Mouse (Mus musculus) adrenal gland, adult 8-10 months (tissue): ENCODE measurements around the gene Bcl2l10. TPM values are rescaled to one million over a fixed set of nuclear protein-coding genes. Genes with fewer than 3 reads are reported as not detected.

Source experiments
- DNase-seq: peaks from one replicate; pipeline ENCODE4 v3.0.0; 2022
- total RNA-seq, 4 experiments: library from RNA; stranded (reverse); gene quantifications; 2 replicates each; pipeline ENCODE4 v1.2.4; 2022

The Bcl2l10 gene
- under 1 TPM in 2 of 4 experiments, not detected in 2; 0.41 to 0.97 TPM for total RNA-seq

GRCm38 (mm10) chr9:75347458-75347857, at the start of gene Bcl2l10:
Gene Bcl2l10 (plus strand): TSS chr9:75347758.
- no peak for DNase-seq

GRCm38 (mm10) chr9:75299342-75299741, 48.2 kb upstream of the Bcl2l10 start:
- no peak for DNase-seq

DNA sequence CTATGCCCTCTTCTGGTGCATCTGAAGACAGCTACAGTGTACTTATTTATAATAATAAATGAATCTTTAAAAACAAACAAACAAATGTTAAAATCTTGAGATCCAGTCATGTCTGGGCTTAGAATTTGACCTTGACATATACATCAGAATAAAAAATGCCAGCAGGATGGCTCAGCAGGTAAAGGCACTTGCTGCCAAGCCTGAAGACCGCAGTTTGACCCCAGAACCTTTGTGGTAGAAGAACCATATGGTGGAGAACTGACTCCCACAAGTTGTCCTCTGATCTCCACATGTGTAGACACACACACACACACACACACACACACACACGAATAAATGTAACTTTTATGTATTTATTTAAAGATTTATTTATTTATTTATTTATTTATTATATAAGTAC, 44.5 kb upstream of the Bcl2l10 start:
- no peak for DNase-seq

DNA sequence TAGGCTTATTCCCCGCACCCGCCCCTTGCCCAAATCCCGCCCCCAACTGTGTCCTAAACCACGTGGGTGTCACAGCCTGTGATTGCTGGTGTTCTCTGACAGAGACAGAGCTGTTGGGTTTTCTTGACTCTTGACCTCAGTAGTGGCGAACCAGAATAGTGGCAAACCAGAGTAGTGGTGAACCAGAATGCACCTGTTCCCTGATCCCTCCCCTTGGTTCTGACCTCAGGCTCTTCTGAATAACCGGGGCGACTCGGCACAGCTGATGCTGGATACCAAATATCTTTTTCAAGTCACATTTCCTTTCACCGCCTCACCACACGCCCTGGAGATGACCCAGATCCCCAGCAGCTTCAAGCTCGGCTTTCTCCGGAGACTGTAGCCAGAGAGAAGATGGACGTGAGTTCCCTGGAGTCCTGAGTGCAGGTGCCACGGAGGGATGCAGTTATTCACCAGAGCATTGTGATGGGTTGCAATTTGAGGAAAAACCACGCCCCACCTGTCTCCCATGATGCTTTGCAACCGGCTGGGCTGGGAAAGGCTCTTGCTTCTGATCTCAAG, 43.8 kb upstream of the Bcl2l10 start:
- DNase-seq: no peak

- DNase-seq: no peak
These were observed 43.3 kb upstream of the Bcl2l10 start for GRCm38 (mm10) chr9:75304286-75304685.

DNA sequence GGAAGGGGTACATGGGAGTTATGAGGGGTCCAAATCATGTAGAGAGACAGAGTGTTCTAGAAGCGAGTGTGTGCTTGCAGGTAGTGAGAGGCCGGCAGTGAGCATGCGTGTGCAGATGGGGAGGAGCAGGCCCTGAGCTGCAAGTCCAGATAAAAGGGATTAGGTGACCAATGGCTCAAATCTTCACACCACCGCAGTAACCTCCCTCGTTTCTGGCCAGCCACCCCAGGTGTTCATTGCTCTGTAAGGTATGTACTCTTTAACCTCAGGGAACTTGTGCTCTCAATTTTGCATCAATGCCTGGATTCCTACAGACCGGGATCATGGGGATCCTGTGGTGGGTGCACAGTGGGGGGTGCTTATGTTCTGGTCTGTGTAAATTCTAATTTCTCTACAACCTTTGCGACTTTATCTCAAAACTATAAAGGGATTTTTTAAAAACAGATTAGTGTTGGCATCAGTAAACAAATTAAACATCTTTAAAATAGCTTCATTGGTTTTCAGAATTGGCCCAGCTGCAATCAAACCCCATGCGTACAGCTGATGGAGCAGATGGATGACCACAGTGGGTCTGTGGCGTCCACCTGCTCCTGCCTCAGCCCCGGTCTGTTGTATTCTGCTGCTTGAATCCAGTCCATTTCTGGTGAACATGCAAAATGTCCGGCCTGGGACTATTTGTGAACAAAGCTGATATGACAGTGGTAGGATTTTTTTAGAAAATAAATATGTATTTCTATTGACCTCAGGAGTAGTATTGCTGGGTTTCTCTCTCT, 41.2 kb upstream of the Bcl2l10 start, which contains the start of gene Gnb5:
TSS of gene Gnb5 (plus strand) at position 163 of the 773 bp plus-strand sequence.
- no peak for DNase-seq

DNA sequence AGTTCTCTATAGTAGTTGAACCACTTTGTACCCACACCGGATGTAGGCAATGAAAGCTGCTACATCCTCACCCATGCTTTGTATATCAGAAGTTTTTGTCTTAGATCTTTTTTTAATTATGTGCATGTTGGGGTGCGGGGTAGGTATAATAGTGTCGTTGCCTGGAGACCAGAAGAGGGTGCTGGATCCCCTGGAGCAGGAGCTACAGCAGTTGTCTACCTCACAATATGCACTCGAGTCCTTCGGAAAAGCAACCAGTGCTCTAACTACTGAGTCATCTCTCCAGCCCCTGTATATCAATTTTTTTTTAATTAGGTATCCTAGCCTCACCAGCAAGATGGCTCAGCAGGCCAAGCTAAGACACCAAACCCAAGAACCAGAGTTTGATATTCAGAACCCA, 40.5 kb upstream of the Bcl2l10 start:
- DNase-seq: no peak

DNA sequence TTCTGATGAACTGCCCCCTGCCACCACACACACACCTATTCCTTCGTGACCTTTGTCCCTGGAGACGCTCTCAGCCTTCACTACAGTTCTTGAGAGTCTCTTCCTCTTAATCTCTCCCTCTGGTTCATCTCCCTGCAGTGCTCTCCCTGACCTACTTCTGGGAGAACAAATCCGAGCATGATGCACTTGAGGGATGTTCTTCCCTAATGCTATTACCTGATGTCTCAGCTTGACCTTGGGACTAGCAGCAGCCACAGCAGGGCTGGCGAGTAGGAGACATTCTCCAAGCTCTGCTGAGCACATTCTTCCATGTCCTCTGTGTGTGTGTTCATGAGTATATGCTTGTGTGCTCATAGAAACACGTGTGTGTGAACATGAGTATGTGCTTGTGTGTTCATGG, 38.9 kb upstream of the Bcl2l10 start:
- no peak for DNase-seq

DNA sequence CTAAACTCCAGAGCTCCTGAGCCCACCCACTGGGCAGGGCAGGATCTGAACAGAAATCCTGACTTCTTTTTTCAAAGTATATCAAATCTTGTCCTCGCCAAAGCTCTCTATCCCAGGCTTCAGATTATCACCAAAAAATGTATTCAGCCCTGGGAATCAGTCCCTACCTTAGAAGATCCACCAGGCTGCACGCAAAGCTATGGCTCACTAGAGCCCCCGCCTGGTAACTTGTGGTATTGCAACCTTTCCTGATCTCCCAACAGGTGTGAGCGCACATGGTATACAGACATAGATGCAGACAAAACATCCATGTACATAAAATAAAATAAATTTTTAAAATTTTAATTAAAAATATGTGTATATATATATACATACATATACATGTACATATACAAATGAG, 35.5 kb upstream of the Bcl2l10 start:
- no peak for DNase-seq

DNA sequence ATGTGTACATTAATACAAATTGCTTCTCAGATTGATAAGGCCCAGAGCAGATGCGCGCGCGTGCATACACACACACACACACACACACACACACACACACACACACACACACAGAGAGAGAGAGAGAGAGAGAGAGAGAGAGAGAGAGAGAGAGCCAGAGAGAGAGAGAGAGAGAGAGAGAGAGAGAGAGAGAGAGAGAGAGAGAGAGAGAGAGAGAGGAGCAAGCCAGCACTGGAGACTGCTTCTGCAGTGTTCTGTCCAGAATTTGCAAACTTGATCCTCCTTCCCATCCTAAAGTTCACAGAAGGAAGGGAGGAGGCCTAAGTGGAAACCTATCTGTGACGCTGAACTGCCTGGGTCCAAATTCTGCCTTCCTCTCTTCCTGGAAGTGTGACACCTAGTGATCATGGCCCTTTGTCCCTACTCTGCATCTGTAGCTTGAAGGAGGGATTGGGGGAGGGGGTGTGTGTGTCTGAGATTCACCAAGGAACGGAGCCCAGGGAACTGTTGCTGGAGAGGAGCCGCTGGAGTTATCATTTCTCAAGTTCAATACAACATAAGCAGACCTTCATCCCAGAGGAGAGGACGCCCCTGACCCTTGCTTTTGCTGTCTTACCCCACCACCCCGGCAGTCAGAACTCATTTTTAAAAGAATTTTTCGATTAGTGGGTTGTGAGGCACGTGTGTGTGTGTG, 34.3 kb upstream of the Bcl2l10 start:
- DNase-seq: no peak

- peak; percentile 69 for DNase-seq
These were observed 33.6 kb upstream of the Bcl2l10 start for GRCm38 (mm10) chr9:75313832-75314516.

- DNase-seq: no peak
These were observed 32.9 kb upstream of the Bcl2l10 start for GRCm38 (mm10) chr9:75314517-75315105.

DNA sequence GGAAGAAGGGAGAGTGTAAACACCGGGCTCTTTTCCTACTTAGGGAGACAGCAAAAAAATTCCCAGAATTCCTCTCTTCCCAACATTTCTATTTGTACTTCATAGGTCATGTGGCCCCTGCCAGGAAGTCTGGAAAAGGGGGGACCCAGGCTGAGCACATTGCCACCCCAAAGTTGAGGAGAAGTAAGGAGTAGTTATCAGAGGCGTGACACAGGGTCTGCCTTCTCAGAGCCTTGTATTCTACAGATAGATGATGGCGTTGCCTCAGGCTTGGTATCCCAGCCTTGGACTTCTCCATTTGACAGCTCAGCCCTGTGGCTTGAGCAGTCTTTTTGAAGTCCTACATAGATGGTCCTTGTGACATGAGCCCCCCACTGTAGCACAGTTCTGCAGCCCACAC, 32.3 kb upstream of the Bcl2l10 start:
- DNase-seq: no peak

DNA sequence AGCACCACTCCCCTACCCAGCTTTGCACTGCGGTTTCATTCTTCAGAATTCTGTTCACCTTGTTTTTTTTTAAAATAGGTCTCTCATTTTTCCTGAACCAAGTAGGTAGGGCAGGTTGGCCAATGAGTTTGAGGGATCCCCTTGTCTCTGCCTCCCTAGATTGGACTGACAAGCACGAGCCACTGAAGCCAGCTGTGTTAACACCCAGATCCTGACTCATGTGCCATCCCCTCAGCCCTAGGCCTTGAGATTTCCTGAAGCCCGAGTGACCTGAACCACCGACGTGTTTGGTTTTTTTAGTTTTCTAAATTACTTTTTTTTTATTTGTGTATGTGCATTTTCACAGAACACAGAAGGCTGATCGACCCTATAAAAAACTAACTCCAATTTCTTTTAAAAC, 30.8 kb upstream of the Bcl2l10 start:
- DNase-seq: no peak

DNA sequence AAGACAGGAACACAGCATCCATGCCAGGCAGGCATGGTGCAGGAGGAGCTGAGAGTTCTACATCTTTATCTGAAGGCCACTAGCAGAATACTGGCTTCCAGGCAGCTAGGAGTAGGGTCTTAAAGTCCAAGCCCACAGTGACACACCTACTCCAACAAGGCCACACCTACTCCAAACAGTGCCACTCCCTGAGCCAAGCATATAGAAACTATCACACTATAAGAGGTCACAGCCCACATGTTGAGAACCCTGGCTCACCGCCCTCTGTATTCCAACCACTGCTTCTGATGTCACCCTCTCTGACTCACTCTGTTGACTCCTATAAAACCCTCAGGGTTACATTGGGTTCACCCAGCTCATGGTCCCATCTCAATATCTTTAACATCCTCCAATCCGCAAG, 29.4 kb upstream of the Bcl2l10 start:
- DNase-seq: no peak

GRCm38 (mm10) chr9:75319365-75319764, 28.2 kb upstream of the Bcl2l10 start:
- DNase-seq: no peak

GRCm38 (mm10) chr9:75322099-75322885, 25.3 kb upstream of the Bcl2l10 start:
- no peak for DNase-seq

DNA sequence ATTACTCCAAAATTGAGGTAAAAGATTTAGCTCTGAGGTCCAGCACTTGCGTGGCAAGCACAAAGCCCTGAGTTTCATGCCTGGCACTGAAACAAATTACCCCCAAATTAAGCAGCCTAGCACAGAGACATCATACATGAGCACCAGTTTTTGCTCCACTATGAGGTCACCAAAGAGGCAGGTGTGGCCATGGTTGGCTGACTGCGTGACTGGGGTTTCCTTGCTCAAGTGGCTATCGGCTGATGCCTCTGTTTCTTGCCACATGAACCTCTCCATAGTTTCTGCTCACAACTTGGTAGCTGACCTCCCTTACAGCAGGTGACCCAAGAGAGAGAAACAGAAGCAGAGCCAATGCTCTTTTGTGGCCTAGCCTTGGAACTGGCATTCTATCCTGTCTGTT, 19.5 kb upstream of the Bcl2l10 start:
- no peak for DNase-seq

- DNase-seq: no peak
These were observed 16.7 kb upstream of the Bcl2l10 start for GRCm38 (mm10) chr9:75330821-75331220.

DNA sequence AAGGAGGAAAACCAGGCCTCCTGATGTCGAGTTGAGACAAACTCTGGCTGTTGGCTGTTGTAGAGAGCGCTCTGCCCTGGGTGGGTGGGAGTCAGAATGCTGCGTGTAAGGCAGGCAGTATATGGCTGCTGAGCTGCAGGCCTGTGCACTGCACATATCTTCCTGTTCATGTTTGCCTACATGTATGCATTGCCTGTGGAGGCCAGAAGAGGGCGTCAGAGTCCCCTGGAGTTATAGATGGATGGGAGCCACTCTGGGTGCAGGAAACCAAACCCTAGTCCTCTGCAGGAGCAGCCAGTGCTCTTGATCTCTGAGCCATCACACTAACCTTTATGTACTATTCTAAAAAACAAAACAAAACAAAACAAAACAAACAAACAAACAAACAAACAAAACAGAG, 13.1 kb upstream of the Bcl2l10 start:
- DNase-seq: no peak

GRCm38 (mm10) chr9:75338016-75338415, 9.5 kb upstream of the Bcl2l10 start:
- no peak for DNase-seq

DNA sequence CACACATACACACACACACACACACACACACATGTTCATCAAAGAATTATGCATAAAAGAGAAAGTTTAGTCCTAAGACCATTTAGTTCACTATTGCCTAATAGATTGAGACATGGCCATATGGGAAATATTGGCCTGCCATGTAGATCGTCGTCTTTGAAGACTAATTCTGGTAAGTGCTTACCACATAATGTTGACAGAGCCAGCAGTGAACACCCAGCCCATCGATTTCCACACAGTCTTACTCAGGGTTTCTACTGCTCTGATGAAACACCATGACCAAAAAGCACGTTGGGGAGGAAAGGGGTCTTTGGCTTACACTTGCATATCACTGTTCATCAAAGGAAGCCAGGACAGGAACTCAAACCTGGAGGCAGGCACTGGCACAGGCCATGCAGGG, 5.1 kb upstream of the Bcl2l10 start:
- DNase-seq: no peak
